Mouse (Mus musculus) liver, embryonic 11.5 days (tissue): Measurements from ENCODE around the gene Sos1. TPM values are rescaled to one million over a fixed set of nuclear protein-coding genes. Genes with fewer than 3 reads are reported as not detected.
A peak's percentile ranks its signal among the peaks of the same experiment; 100 is the strongest.
"Not testable (repeated sequence)": the region's sequence is repeated elsewhere in the genome, so short reads cannot be mapped to it uniquely, and the experiment has no call there.

Source experiments
- ATAC-seq: fragments of 200-750 bp; cut with Nextera tagmentation; replicated peaks from 2 replicates; pipeline ENCODE4 v1.8.0; 2017; ENCODE audit warnings: moderate number of reproducible peaks, mild to moderate bottlenecking, moderate TSS enrichment, moderate library complexity; ENCODE audit not compliant: low FRiP score
- DNase-seq: peaks from one replicate; pipeline ENCODE4 v3.0.0-alpha.2; 2017; ENCODE audit warnings: low spot score
- H3K27ac ChIP-seq: fragments of 300-500 bp; sonication (generic); 2 replicates; pipeline ENCODE4 v1.5.1; 2014; ENCODE audit warnings: mild to moderate bottlenecking, low read depth, low read length, control low read depth
- H3K27me3 ChIP-seq: fragments of 300-500 bp; sonication (generic); replicated peaks from 2 replicates; pipeline ENCODE4 v1.6.1; 2014; ENCODE audit warnings: low read length, mixed read lengths; ENCODE audit not compliant: control insufficient read depth, insufficient read depth
- H3K36me3 ChIP-seq: fragments of 300-500 bp; sonication (generic); 2 replicates; pipeline ENCODE4 v1.6.1; 2014; ENCODE audit warnings: mild to moderate bottlenecking, low read length, moderate library complexity, mixed read lengths; ENCODE audit not compliant: control insufficient read depth, insufficient read depth
- H3K4me1 ChIP-seq: fragments of 300-500 bp; sonication (generic); replicated peaks from 2 replicates; pipeline ENCODE4 v1.6.1; 2014; ENCODE audit warnings: low read length, mixed read lengths; ENCODE audit not compliant: control insufficient read depth, insufficient read depth
- H3K4me2 ChIP-seq: fragments of 300-500 bp; sonication (generic); 2 replicates; pipeline ENCODE4 v1.6.1; 2014; ENCODE audit warnings: mild to moderate bottlenecking, control low read depth, moderate library complexity
- H3K4me3 ChIP-seq: fragments of 300-500 bp; sonication (generic); 2 replicates; pipeline ENCODE4 v1.5.1; 2014; ENCODE audit warnings: low read depth, low read length, control low read depth
- H3K9ac ChIP-seq: fragments of 300-500 bp; sonication (generic); 2 replicates; pipeline ENCODE4 v1.6.1; 2014; ENCODE audit warnings: low read depth, low read length, control low read depth
- H3K9me3 ChIP-seq: fragments of 300-500 bp; sonication (generic); 2 replicates; pipeline ENCODE4 v1.6.1; 2016; ENCODE audit warnings: low read length, inconsistent platforms, mixed read lengths; ENCODE audit not compliant: control insufficient read depth
- WGBS: fragments of 180-500 bp; shearing (Covaris S2); extraction: QIAGEN DNeasy Blood & Tissue Kit; methylation state at CpG from one replicate; pipeline ENCODE4 v1.1.7; 2014; 5-methylcytosine and 5-hydroxymethylcytosine counted together
- polyA plus RNA-seq: library from polyadenylated mRNA; unstranded; fragments of >200 nt; fragmentation: Nextera tagmentation; extraction: Ambion mirVana; gene quantifications from 2 replicates; pipeline ENCODE4 v1.2.1, GENCODE M21; 2014

Gene Sos1
- polyA plus RNA-seq, 1 experiment from 2014 or later = 4.5 TPM

DNA sequence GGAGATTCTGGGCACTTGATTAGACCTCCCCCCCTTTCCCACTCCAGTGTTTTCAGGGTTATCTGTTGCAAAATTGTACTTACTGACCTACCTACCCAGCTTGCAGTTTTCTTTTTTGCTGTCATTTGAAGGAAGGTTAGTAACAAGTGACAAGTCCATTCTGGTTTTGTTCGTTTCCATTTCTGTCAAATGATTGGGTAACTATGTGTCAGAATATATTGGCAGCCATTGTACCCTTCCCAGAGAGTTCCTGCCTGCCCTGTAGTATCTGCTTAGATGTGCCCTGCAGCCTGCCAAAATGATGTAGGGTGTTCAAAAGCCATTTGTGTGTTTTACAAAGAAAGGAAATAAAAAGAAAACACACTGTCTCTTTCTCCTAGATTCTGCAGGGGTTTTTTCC is 94.6 kb downstream of the Sos1 start:
- Histone ChIP-seq H3K9me3 (no peaks in the 10 kb centered on the region), H3K27ac (no peak overlapping the region), H3K9ac (no peak overlapping the region), H3K4me1 (no peaks in the 10 kb centered on the region), H3K4me2 (no peak overlapping the region), H3K4me3 (no peak overlapping the region), H3K36me3 (no peaks in the 10 kb centered on the region), H3K27me3 (no peaks in the 10 kb centered on the region)
- ATAC-seq (no peak), DNase-seq (no peak)
- WGBS = 65% methylated on average over 1 of the region's 1 CpGs

DNA sequence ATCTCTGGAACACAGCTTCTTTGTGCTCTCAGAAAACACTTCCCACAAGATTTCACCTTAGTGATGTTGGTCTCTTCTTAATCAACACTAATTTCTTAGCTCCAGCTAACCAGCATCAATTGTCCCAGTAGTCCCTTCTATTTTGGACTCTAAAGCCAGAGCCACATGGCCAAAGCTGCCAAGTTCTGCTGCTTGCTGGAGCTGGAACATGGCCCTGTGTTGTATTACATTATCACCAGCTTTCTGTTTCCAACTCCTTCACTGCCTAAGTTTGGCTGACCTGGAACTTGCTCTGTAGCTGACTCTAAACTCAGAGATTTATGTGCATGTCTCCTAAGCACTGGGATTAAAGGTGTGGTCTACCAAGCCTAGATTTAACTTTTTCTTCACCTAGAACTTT is 101.9 kb downstream of the Sos1 start:
- H3K9ac ChIP-seq, ATAC-seq, H3K4me3 ChIP-seq, H3K9me3 ChIP-seq, H3K4me2 ChIP-seq, H3K36me3 ChIP-seq, DNase-seq, H3K27ac ChIP-seq, H3K27me3 ChIP-seq, H3K4me1 ChIP-seq: not testable (repeated sequence)

DNA sequence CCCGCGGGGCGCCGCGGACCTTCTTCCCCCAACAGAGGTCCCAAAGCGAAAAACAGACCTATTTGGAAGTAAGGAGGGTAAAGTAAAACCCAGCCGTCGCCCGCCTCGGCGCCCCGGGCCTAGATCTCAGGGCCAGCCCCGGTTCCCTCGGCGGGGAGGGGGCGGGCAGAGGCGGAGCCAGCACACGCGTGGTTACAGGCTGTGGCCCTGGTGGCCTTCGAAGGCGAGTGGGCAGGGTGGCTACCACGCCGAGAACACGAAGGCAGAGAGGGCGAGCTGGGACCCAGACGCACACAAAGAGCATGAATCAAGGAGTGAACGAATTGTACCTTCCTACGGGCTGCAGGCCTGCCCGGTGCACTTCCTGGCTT is 106.5 kb downstream of the Sos1 start:
- no peak for DNase-seq
- Histone ChIP-seq H3K27ac (no peak overlapping the region), H3K4me1 (no peaks in the 10 kb centered on the region), H3K4me2 (peak overlapping the region; percentile 75), H3K9ac (peak overlapping the region; percentile 57), H3K27me3 (peaks cover 14% of the 10 kb centered on the region), H3K4me3 (peak overlapping the region; percentile 35), H3K9me3 (no peaks in the 10 kb centered on the region), H3K36me3 (no peaks in the 10 kb centered on the region)
- ATAC-seq = peak; percentile 62
- WGBS = 21% methylated on average over 29 of the region's 29 CpGs

DNA sequence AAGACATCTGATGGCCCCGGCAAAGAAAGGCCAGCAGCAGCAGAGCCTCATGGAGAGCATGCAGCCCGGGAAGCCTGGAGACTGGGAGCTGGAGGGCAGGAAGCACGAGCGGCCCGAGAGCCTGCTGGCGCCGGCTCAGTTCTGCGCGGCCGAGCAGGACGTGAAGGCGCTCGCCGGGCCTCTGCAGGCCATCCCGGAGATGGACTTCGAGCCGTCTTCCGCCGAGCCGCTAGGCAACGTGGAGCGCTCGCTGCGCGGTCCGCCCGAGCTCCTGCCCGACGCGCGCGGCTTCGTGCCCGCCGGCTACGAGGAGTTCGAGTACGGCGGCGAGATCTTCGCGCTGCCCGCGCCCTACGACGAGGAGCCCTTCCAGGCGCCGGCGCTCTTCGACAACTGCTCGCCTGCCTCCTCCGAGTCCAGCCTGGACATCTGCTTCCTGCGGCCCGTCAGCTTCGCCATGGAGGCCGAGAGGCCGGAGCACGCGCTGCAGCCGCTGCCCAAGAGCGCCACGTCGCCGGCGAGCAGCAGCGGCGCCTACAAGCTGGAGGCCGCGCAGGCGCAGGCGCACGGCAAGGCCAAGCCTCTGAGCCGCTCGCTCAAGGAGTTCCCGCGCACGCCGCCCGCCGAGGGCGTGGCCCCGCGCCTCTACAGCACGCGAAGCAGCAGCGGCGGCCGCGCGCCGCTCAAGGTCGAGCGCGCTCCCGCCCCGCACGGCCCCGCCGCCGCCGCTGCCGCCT is 107.1 kb downstream of the Sos1 start, which contains the start of gene Gm10190:
Gene Gm10190, minus strand, starts transcription at position 553 of the 737 bp plus-strand sequence.
- Histone ChIP-seq H3K9ac (peak within 1 kb of the TSS; percentile 57), H3K4me3 (peak within 1 kb of the TSS; percentile 35), H3K4me1 (no peaks in the 10 kb centered on the region), H3K4me2 (peak within 1 kb of the TSS; percentile 75), H3K36me3 (no peaks in the 10 kb centered on the region), H3K27me3 (peaks cover 14% of the 10 kb centered on the region), H3K9me3 (no peaks in the 10 kb centered on the region), H3K27ac (no peak within 1 kb of the TSS)
- peak; percentile 85 for DNase-seq
- peak; percentile 96 for ATAC-seq
- 5% methylated on average over 102 of the region's 102 CpGs for WGBS

DNA sequence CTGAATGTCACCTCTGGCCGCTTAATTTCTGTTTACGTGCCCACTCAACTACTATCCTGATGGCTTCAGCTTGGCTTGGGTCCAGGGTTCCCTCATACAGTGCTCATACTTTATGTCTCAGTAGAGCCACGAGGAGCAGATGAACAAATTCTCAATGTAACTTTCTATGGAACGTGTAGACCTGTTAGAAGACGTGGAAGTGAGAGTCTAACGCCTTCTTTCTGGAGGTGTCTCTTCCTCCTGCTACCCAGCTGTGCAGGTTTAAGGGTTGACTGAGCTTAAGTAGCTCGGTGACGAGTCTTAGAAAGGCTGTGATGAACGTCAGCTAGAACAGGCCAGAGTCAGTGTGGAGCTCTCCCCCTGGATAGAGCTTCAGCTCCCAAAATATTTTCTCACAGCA is 111.6 kb downstream of the Sos1 start:
- ATAC-seq (no peak), DNase-seq (no peak)
- Histone ChIP-seq H3K9ac (no peak overlapping the region), H3K4me3 (no peak overlapping the region), H3K4me2 (no peak overlapping the region), H3K9me3 (no peaks in the 10 kb centered on the region), H3K27ac (no peak overlapping the region), H3K27me3 (peaks cover 7% of the 10 kb centered on the region; the same call in 1 of the 2 replicates), H3K36me3 (no peaks in the 10 kb centered on the region), H3K4me1 (no peaks in the 10 kb centered on the region)
- WGBS = 79% methylated on average over 9 of the region's 9 CpGs

DNA sequence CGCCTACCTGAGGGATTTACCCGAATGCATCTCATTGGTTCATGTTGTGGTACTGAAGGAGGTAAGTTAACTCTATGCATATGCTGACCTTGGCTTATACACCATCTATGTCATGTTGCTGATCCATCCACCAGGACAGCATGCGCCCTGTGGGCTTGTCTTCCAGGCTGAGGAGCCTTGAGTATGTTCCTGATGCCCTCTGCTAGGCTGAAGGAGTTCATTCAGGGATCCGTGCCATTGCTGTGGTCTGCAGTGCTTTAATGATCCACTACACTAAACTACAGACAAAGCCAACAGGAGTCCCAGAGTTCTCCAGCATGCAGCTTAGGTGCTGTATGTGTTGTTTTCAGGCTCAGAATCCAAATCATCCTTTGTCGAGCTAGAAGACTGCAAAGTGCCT is 113.0 kb downstream of the Sos1 start:
- no peaks in the 10 kb centered on the region for H3K4me1 ChIP-seq

DNA sequence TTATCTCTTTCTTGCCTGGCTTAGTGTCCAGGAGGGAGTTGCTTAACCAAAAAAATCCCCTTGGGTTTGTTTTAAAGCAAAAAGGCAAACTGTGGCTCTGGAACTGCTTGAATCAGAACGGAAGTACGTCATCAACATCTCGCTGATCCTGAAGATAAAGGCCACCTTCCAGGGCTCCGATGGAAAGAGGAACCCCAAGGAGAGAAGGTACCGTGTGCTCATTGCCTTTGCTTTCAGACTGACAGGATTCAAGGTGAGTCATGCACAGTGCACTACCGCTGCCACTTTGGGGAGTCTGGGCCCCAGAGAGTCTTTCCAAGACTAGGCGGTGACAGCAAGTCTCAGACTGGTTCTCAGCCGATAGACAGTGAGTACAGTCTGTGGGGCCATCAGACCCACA is 120.0 kb downstream of the Sos1 start:
- H3K4me2 ChIP-seq = no peak overlapping the region
- H3K9ac ChIP-seq = no peak overlapping the region
- H3K27me3 ChIP-seq = no peaks in the 10 kb centered on the region
- no peaks in the 10 kb centered on the region for H3K36me3 ChIP-seq
- no peak for DNase-seq
- no peak for ATAC-seq
- no peaks in the 10 kb centered on the region for H3K4me1 ChIP-seq
- no peaks in the 10 kb centered on the region for H3K9me3 ChIP-seq
- H3K4me3 ChIP-seq = no peak overlapping the region
- no peak overlapping the region for H3K27ac ChIP-seq
- WGBS = 79% methylated on average over 8 of the region's 8 CpGs

More for the DNA sequence above, 113.0 kb downstream of the Sos1 start:
- Histone ChIP-seq H3K4me2 (no peak overlapping the region), H3K27ac (no peak overlapping the region), H3K9ac (no peak overlapping the region), H3K27me3 (0 out of 2 replicates have a peak, but pooled peaks cover under 1% of the 10 kb centered on the region), H3K9me3 (no peaks in the 10 kb centered on the region), H3K4me3 (no peak overlapping the region), H3K36me3 (no peaks in the 10 kb centered on the region)
- DNase-seq = no peak
- ATAC-seq = no peak
- WGBS = 85% methylated on average over 5 of the region's 5 CpGs

GRCm38 (mm10) chr17:80347234-80347633 is 133.0 kb downstream of the Sos1 start:
- Histone ChIP-seq H3K4me3 (no peak overlapping the region), H3K36me3 (no peaks in the 10 kb centered on the region), H3K4me1 (no peaks in the 10 kb centered on the region), H3K9me3 (no peaks in the 10 kb centered on the region), H3K9ac (no peak overlapping the region), H3K27ac (no peak overlapping the region), H3K27me3 (no peaks in the 10 kb centered on the region), H3K4me2 (no peak overlapping the region)
- ATAC-seq (no peak), DNase-seq (no peak)
- 65% methylated on average over 6 of the region's 6 CpGs for WGBS

DNA sequence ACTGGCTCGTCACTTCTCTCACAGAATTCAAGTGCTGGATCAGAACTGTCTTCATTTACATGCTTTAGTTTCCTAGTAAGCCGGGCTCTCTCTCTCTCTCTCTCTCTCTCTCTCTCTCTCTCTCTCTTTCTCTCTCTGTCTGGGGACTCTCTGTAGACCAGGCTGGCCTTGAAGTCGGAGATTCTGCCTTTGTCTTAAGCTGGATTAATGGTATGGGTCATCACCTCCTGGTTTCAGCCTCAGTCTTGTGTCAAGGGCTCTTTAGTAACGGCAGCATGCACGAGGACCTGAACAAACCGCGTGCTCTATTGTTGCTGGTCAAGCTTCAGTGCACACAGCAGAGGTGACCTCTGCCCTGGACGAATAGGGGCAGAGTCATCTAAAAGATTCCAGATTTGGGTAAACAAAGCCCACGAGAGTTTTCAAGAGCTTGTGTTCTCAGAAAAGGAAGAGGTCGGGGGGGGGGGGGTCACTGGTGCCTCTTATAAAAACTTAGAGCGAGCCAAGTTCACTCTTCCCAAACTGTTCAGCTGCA is 133.6 kb downstream of the Sos1 start:
- DNase-seq = no peak
- 75% methylated on average over 11 of the region's 11 CpGs for WGBS
- H3K27me3 ChIP-seq = no peaks in the 10 kb centered on the region
- H3K36me3 ChIP-seq = no peaks in the 10 kb centered on the region
- no peak overlapping the region for H3K9ac ChIP-seq
- H3K4me2 ChIP-seq = no peak overlapping the region
- no peak overlapping the region for H3K4me3 ChIP-seq
- ATAC-seq = no peak
- H3K9me3 ChIP-seq = no peaks in the 10 kb centered on the region
- H3K4me1 ChIP-seq = no peaks in the 10 kb centered on the region
- no peak overlapping the region for H3K27ac ChIP-seq
